Mouse (Mus musculus): ENCODE data around the gene Spag8.

Gene Spag8

DNA sequence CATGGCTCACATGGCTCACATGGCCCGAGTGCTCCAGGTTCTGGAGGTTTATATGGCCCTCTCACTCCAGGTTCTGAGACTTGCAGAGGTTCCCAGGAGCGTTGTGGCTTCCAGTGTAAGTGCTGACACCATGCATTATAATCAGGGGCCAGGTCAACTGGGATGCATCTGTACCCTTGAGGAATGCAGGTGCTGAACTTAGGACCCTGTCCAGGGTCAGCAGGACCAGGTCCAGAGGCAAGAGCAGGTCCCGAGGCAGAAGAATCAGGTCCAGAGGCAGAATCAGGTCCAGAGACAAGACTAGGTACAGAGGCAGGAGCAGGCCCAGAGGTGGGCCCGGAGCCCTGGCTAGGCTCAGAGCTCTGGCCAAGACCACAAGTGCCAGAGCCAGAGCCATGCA, 668 bp downstream of the Spag8 start:
- DNase-seq (ENCODE audit: low spot score) = no peak

- no peak for DNase-seq (ENCODE audit: low spot score)
Measured at GRCm38 (mm10) chr4:43649783-43650182, 3.6 kb downstream of the Spag8 start.

DNA sequence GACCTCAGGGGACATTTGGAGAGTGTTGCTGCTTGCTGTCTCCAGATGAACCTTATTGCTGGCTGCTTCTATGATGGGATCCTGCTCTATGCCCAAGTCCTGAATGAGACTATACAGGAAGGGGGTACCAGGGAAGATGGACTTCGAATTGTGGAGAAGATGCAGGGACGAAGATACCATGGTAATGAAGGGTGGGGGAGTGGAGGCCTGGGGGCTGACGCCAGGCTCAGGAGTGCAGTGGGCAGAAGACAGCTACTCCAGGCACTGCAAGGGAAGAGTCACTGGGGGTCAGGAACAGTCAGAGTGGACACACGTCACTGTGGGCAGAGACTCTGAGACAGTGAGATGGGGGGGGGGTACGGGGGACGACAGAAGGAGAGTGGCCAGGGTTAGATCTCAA, 12.9 kb downstream of the Spag8 start:
- no peak for DNase-seq (ENCODE audit: low spot score)

- DNase-seq (ENCODE audit: low spot score) = no peak
Measured at GRCm38 (mm10) chr4:43640076-43640475, 13.3 kb downstream of the Spag8 start.

DNA sequence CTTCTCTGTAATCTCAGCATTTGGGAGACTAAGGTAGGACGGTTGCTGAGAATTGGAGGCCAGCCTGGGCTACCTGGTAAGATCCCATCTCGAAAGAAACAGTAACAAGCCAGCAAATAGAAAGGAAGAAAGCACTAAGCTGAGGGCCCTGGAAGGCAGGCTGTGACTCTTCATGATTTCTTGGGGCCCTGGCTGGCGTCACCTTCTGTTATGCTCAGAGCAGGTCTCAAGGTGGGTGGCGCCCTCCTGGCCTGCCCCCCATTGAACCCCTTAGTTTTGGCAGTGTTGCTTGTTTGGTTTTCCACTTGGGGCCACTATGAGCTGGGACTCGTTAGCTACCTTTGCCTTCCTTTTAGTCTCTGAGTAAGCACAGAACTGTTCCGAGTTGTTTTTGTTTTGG, 16.6 kb downstream of the Spag8 start:
- DNase-seq (ENCODE audit: low spot score) = peak; percentile 1

DNA sequence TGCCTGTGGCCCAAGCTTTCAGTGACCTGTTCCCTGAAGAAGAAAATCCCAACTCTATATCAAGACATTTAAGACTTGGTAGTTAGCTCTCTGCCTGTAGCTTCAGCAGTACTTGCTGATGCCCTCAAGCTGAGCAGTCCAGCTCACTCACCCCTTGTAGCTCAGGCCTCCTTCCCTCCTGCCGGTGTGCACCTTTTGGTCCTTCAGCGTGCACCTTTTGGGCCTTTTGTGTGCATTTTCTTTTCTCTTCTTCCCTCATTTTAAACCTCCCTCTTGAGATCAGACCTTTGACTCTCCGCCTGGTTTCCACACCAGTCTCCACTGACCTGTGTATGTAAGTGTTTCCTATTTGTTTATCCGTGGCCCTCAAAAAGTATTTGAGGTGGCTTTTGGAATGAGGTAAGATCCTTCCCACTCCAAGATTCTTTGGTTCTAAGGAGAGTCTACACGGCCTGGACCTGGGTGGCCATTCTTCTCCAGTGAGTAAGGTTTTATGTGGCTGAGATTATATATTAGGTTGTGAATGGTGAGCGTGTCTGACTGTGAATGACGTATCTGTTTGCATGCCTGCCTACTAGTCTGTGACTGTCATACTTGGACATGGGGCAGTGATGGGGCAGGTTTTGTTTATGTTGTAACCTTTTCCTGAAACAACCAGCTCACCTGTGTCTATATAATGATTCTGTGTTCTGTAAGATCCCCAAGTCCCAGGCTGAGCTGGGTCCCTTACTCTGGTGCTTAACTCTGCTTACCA, 18.6 kb downstream of the Spag8 start:
- DNase-seq (ENCODE audit: low spot score) = peak; percentile 1

- peak; percentile 2 for DNase-seq (ENCODE audit: low spot score)
Measured at GRCm38 (mm10) chr4:43633736-43634135, 19.7 kb downstream of the Spag8 start.

GRCm38 (mm10) chr4:43633296-43633695, 20.1 kb downstream of the Spag8 start:
- peak; percentile 3 for DNase-seq (ENCODE audit: low spot score)

- DNase-seq (ENCODE audit: low spot score) = no peak
Measured at GRCm38 (mm10) chr4:43631956-43632920, 21.2 kb downstream of the Spag8 start.

DNA sequence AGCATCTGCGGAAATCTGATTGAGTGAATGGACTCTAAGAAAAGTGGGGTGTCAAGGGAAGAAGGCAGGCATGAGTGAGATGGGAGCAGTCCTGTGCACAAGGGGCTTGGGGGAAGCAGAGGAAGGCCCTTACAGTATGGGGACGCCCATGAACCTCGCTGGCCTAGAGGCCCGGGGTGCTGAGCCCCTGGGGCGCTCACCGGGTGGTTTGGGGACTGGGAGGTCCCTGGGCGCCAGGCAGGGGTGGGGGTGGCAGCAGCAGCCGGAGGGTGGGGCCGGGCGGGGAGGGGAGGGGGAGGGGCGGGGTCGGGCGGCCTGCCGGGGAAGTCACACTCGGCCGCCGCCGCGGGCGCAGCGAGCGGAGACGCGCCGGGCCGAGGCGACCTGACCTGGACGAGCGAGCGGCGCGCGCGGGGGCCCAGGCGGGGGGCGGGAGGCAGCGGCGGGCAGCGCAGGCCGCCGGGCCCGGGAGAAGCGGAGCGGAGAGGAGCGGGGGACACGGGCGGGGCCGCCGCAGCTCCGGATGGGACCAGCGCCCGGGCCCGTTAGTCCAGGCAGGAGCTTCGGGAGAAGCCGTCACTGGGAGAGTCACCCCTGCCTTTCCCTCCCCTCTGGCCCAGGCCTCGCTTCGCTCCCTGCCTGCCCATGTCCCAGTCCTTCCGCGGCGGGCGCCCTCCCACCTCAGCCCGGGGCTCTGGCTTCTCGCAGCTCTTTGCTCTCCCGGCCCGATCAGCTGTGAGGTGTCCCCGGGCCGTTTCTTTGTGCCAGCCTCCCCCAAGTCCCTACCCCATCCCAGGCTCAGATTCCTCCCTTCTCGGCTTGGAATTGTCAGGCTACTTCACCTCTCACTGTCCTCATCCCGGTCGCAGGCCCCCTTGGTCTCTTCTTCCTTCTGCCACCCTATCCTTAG, 22.1 kb downstream of the Spag8 start, which contains the start of gene Npr2:
Gene Npr2, plus strand, starts transcription at position 890 of the 910 bp plus-strand sequence.
- DNase-seq (ENCODE audit: low spot score) = peak; percentile 61

GRCm38 (mm10) chr4:43630671-43631045, 22.7 kb downstream of the Spag8 start:
- peak; percentile 12 for DNase-seq (ENCODE audit: low spot score)

GRCm38 (mm10) chr4:43630030-43630581, 23.3 kb downstream of the Spag8 start:
- DNase-seq (ENCODE audit: low spot score) = peak; percentile 90

DNA sequence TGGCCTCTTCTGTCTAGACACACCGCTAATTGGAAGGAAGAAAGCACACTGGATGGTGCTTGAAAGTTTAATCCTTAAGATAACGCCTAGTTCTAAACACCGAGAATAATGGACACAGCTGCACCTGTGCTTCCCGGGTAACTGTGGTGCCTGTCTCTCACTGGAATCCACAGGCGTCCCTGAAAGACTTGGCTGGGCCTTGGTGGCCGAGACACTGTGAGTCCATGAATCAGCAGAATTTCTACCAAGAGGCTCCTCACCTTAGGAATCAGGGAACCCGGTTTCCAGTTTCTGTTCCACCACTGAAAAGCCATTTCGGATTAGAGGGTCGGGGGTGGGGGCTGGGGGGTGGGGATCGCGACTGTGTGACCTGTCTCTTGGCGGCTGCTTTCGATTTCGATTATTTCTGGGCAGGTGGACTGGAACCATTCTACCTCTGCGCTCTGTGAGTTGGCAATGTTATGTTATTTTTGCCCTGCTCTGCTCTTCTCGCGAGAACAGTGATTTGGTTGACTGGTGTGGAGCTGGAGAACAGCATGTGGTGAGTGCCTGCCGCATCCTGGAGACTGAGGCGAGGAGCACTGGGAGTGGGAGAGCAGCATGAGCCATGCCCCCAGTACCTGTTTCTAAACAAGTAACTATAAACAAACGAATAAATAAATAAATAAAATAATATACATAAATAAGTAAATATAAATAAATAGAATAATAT, 24.1 kb downstream of the Spag8 start:
- DNase-seq (ENCODE audit: low spot score) = peak; percentile 59

- DNase-seq (ENCODE audit: low spot score) = no peak
Measured at GRCm38 (mm10) chr4:43620146-43620778, 33.1 kb downstream of the Spag8 start.

DNA sequence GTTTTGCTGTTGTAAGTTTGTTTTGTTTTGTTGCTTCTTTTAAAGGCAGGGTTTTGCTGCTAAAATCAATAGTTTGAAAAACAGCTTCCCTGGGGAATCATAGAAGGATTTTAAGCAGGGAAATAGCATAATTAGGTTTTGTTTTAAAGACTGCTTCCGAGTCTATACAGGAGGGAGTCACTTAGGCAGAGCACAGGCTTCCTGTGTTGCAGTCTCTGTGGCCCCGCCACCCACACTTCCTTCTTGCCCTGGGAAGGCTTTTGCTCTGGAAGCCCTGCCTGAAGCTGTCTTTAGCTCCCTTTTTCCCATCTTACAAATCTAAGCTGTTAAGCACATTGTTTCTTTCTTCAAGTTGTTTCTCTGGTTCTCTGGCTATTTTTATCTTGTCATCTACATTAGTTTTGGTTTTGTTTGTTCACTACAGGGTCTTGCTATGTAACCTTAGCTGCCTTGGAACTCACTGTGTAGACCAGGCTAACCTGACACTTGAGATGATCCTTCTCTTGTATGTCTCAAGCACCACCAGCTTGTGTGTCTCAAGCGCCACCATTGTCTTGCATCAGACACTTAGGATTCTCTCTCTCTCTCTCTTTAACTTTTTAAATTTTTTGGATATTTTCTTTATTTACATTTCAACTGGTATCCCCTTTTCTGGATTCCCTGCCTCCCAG, 40.2 kb downstream of the Spag8 start:
- DNase-seq (ENCODE audit: low spot score) = no peak

DNA sequence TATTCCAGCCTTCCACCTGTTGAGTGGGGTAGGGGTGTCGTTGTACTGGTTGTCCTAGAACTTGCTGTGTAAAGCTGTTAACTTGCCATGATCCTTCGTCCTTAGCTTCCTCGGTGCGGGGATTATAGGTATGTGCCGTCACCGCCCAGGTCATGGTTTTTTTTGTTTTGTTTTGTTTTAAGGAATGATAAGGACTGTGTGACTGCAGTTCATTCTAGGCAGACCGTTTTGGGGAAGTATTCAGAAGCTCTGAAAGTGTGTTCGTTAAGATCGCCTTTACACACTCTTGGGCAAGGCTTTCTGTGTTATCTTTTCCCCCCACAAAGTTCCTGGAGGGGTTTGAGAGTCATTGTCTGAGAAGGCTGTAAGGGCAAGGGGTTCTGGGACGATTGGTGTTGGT, 40.9 kb downstream of the Spag8 start:
- no peak for DNase-seq (ENCODE audit: low spot score)

DNA sequence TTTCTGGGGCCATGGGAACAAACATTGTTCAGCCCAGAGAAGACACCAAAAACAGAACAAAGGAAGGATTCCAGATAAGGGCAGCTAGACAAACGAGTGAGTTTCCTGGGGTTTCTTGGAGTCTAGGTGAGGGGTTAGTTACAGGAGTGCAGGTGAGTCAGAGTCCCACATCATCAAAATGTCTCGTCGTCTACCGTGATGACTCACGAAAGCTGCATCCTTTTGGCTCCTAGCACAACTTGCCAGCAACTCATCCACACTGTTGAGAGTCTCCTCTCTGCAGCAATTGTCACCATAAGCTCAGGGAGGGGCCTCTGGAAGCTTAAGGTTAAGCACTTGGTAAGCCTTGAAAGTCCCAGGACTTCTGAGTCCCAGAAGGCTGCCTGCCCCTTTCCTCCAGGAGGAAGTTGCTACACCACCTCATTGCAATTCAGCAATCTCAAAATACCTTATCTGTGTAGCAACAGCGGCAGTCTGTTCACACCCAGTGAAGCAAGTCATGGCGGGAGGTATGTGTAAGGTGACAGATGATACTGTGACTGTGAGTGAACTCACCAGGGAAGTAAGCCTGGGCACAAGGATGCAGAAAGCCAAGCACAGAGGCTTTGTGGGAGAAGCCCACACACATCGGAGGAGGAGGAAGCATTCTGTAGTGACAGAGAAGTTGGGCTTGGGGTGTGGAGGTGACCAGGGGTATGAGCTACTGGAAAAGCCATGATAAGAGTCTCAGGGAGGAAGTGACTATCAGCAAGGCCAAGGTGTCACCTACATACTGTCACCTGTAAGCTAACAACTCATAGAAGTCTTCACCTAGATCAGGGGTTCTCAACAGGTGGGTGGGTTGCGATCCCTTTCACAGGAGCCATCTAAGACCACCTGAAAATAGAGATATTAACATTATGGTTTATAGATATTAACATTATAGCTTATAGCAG, 48.4 kb downstream of the Spag8 start:
- no peak for DNase-seq (ENCODE audit: low spot score)

DNA sequence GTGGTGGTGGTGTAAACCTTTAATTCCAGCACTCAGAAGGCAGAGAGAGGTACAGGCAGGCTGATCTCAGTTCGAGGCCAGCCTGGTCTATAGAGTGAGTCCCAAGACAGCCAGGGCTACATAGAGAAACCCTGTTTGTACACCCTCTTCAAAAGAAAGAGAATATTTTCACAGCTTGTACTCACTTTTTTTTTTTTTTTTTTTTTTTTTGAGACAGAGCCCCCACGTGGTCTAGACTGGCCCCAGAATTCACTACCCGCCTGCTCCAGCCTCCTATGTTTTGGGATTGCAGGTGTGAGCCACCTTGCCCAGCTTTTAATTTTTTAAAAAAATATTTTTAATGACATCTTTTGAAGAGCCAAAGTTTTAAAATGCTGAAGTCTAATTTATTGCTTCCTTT, 49.3 kb downstream of the Spag8 start:
- DNase-seq (ENCODE audit: low spot score) = no peak
